Mouse (Mus musculus) erythroblast, embryonic 14.5 days (primary cell): Measurements from ENCODE around the gene Gjd3. TPM values are rescaled to one million over a fixed set of nuclear protein-coding genes. Genes with fewer than 3 reads are reported as not detected.

ENCODE experiments used
- H3K27me3 ChIP-seq: 2 replicates; pipeline ENCODE4 v1.6.1; 2012; ENCODE audit warnings: inconsistent platforms; ENCODE audit not compliant: control insufficient read depth
- H3K36me3 ChIP-seq: 2 replicates; pipeline ENCODE4 v1.6.1; 2012; ENCODE audit warnings: mild to moderate bottlenecking, inconsistent platforms; ENCODE audit not compliant: control insufficient read depth
- H3K4me1 ChIP-seq: 2 replicates; pipeline ENCODE4 v1.6.1; 2012; ENCODE audit warnings: inconsistent platforms; ENCODE audit not compliant: control insufficient read depth
- H3K4me3 ChIP-seq: replicated peaks from 2 replicates; pipeline ENCODE3; 2012; ENCODE audit warnings: moderate library complexity, mild to moderate bottlenecking, inconsistent platforms
- H3K9me3 ChIP-seq: 2 replicates; pipeline ENCODE4 v1.6.1; 2012; ENCODE audit warnings: low read length, inconsistent platforms, mixed read lengths; ENCODE audit not compliant: control insufficient read depth
- GATA1 ChIP-seq: IDR thresholded peaks from 2 replicates; pipeline ENCODE4 v1.6.1; 2012; ENCODE audit warnings: low read length, inconsistent platforms, mixed read lengths
- TAL1 ChIP-seq: IDR thresholded peaks from 3 replicates; pipeline ENCODE4 v1.6.1; 2012; ENCODE audit warnings: low read length, inconsistent platforms, mixed read lengths
- polyA plus RNA-seq: library from polyadenylated mRNA; stranded (reverse); fragments of >175 nt; gene quantifications from 2 replicates; pipeline ENCODE4 v1.2.3, GENCODE M21; 2012

Gene Gjd3
- polyA plus RNA-seq, 1 experiment: not detected

- H3K36me3 ChIP-seq: no peaks in the 10 kb centered on the region; the same call in 1 of the 2 replicates
- H3K9me3 ChIP-seq: no peaks in the 10 kb centered on the region
- peaks cover 37% of the 10 kb centered on the region for H3K4me1 ChIP-seq
- peaks cover 7% of the 10 kb centered on the region for H3K27me3 ChIP-seq
- no peak for TF ChIP-seq TAL1
- TF ChIP-seq GATA1: no peak
- no peak overlapping the region for H3K4me3 ChIP-seq
Observed at GRCm38 (mm10) chr11:98952736-98953135, 30.1 kb downstream of the Gjd3 start.

DNA sequence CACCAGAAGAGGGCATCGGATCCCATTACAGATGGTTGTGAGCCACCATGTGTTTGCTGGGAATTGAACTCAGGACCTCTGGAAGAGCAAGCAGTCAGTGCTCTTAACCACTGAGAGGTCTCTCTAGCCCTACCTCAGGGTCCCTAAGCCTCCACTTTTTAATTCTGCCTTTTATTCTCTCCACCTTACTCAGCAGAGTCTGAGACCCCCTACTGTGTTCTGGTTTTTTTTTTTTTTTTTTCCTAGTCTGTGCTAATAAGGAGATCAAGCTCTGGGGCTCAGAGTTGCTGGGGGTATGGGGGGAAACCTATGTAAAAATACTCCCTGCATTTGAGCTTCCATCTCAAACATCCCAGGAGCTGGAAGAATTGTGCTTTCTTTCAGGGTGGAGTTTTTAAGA lies 30.7 kb downstream of the Gjd3 start:
- TF ChIP-seq TAL1: no peak
- TF ChIP-seq GATA1: no peak
- Histone ChIP-seq H3K36me3 (no peaks in the 10 kb centered on the region; the same call in 1 of the 2 replicates), H3K4me3 (no peak overlapping the region), H3K4me1 (peaks cover 40% of the 10 kb centered on the region), H3K9me3 (no peaks in the 10 kb centered on the region), H3K27me3 (peaks cover 7% of the 10 kb centered on the region)

DNA sequence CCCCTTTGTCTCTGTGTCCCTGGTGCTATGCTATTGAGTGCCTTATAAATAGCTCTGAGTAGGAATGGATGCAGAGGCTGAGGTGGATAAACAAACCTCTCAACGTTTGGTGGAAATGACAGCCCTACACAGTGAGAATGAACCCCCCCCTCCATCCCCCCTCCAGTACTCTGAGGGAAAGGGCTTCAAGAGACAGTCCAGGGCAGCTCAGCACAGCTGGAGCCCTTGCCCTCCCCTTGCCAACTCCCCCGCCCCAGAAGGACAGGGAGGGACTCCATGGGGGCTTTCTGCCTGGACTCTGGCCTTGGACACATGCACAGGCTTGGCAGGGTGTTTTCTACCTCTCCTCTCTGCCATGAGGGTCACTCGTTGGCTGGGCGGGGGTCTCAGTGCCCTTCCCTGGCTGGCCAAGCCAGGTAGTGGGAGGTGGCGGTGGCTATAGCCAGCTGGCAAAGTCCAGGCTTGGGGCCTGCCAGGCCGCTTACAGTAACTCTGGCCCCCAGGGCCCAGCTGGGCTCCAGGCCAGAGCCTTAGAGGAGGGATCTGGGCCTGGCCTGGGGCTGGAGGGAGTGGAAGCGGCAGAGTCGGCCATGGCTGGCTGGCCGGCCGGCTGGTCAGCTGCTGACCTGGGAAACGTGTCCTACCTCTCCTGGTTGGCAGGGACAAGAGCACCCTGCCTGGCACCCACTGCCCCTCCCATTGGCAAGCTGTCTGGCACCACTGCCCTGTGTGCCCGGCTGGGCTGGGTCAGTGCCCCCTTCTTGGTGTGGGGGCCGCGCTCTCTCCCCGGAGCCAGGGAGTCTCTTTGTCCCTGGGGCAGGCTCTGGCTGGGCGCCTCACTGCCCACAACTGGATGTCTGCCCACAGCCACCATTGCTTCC lies 31.6 kb downstream of the Gjd3 start:
- H3K4me3 ChIP-seq: no peak overlapping the region
- no peaks in the 10 kb centered on the region; the same call in 1 of the 2 replicates for H3K36me3 ChIP-seq
- no peaks in the 10 kb centered on the region for H3K9me3 ChIP-seq
- no peak for TF ChIP-seq GATA1
- no peak for TF ChIP-seq TAL1
- peaks cover 40% of the 10 kb centered on the region for H3K4me1 ChIP-seq
- peaks cover 7% of the 10 kb centered on the region for H3K27me3 ChIP-seq

- H3K36me3 ChIP-seq: no peaks in the 10 kb centered on the region; the same call in 1 of the 2 replicates
- H3K27me3 ChIP-seq: peaks cover 7% of the 10 kb centered on the region
- H3K4me1 ChIP-seq: peaks cover 38% of the 10 kb centered on the region
- H3K9me3 ChIP-seq: no peaks in the 10 kb centered on the region
- TF ChIP-seq GATA1 (no peak), TAL1 (no peak)
- no peak overlapping the region for H3K4me3 ChIP-seq
Observed at GRCm38 (mm10) chr11:98950484-98950883, 32.3 kb downstream of the Gjd3 start.

- TF ChIP-seq GATA1 (no peak), TAL1 (no peak)
- Histone ChIP-seq H3K9me3 (no peaks in the 10 kb centered on the region), H3K36me3 (no peaks in the 10 kb centered on the region; the same call in 1 of the 2 replicates), H3K4me1 (peaks cover 34% of the 10 kb centered on the region), H3K27me3 (peaks cover 7% of the 10 kb centered on the region), H3K4me3 (no peak overlapping the region)
Observed at GRCm38 (mm10) chr11:98949958-98950460, 32.8 kb downstream of the Gjd3 start.

GRCm38 (mm10) chr11:98949242-98949957 lies 33.4 kb downstream of the Gjd3 start:
- peaks cover 7% of the 10 kb centered on the region for H3K27me3 ChIP-seq
- H3K4me1 ChIP-seq: peaks cover 30% of the 10 kb centered on the region
- no peaks in the 10 kb centered on the region; the same call in 1 of the 2 replicates for H3K36me3 ChIP-seq
- H3K4me3 ChIP-seq: no peak overlapping the region
- no peaks in the 10 kb centered on the region for H3K9me3 ChIP-seq
- TF ChIP-seq TAL1 (no peak), GATA1 (no peak)

- H3K27me3 ChIP-seq: peaks cover 7% of the 10 kb centered on the region
- no peaks in the 10 kb centered on the region; the same call in 1 of the 2 replicates for H3K36me3 ChIP-seq
- H3K4me3 ChIP-seq: no peak overlapping the region
- H3K9me3 ChIP-seq: no peaks in the 10 kb centered on the region
- TF ChIP-seq TAL1: no peak
- TF ChIP-seq GATA1: no peak
- H3K4me1 ChIP-seq: peaks cover 24% of the 10 kb centered on the region
Observed at GRCm38 (mm10) chr11:98947969-98948569, 34.7 kb downstream of the Gjd3 start.

DNA sequence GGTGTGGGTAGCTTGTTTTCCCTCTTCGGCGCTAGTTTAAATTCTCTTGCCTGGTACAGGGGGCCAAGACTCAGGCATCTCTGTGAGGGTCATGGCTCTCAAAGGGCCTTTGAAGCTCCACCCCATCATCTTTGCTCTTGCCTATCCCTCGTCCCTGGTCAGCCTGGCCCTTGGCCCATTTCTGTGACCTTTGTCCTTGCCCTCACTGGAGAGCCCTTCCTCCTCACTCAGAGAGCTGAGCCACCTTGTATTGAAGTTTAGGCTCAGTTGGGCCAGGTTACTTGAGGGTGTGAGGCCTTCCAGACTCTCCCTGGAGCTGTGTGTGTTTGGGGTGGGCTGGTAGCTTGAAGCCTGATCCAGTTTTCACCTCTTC lies 37.2 kb downstream of the Gjd3 start:
- H3K4me1 ChIP-seq: peaks cover 41% of the 10 kb centered on the region
- H3K36me3 ChIP-seq: no peaks in the 10 kb centered on the region; the same call in 1 of the 2 replicates
- no peak overlapping the region for H3K4me3 ChIP-seq

More for the DNA sequence above, 37.2 kb downstream of the Gjd3 start:
- no peak for TF ChIP-seq GATA1
- TF ChIP-seq TAL1: no peak
- no peaks in the 10 kb centered on the region for H3K9me3 ChIP-seq
- H3K27me3 ChIP-seq: peaks cover 22% of the 10 kb centered on the region
